Mouse (Mus musculus) lung, postnatal 0 days (tissue): ENCODE results near the gene Zfp982.
"Not testable (repeated sequence)": the region's sequence is repeated elsewhere in the genome, so short reads cannot be mapped to it uniquely, and the experiment has no call there.

Experiments used
- CTCF ChIP-seq: IDR thresholded peaks from 2 replicates; pipeline ENCODE4 v1.5.1; 2016; ENCODE audit warnings: antibody characterized with exemption, mild to moderate bottlenecking
- EP300 ChIP-seq: IDR thresholded peaks from 2 replicates; pipeline ENCODE4 v1.6.1; 2016; ENCODE audit warnings: antibody characterized with exemption, mild to moderate bottlenecking, control low read depth

- TF ChIP-seq CTCF, EP300: not testable (repeated sequence)
Measured at GRCm38 (mm10) chr4:147498772-147499613, 6.8 kb downstream of the Zfp982 start.
